Mouse (Mus musculus) neutrophil, adult 5-6 weeks (primary cell): ENCODE results near the gene Apbb1ip. TPM values are rescaled to one million over a fixed set of nuclear protein-coding genes. Genes with fewer than 3 reads are reported as not detected.
A peak's percentile ranks its signal among the peaks of the same experiment; 100 is the strongest.
"Not testable (repeated sequence)": the region's sequence is repeated elsewhere in the genome, so short reads cannot be mapped to it uniquely, and the experiment has no call there.

Source experiments
- ATAC-seq: fragments of 151-379, 151-347 bp; 2 replicates; pipeline ENCODE4 v1.8.0; 2017; ENCODE audit warnings: mild to moderate bottlenecking, moderate TSS enrichment; ENCODE audit not compliant: insufficient number of reproducible peaks, poor library complexity, low FRiP score, severe bottlenecking; ENCODE audit errors: extremely low read depth
- total RNA-seq: library from RNA; stranded (forward); fragments of 200-1000 nt; gene quantifications from 2 replicates; pipeline ENCODE4 v1.2.3, GENCODE M21; 2017

Gene Apbb1ip
- total RNA-seq, 1 experiment from 2014 or later = 120 TPM

GRCm38 (mm10) chr2:22807312-22807711, 33.4 kb downstream of the Apbb1ip start:
- ATAC-seq = peak; percentile 71

- ATAC-seq = peak; percentile 66
These were observed 37.0 kb downstream of the Apbb1ip start for GRCm38 (mm10) chr2:22810851-22811250.

- ATAC-seq = peak; percentile 45
These were observed 37.6 kb downstream of the Apbb1ip start for GRCm38 (mm10) chr2:22811466-22811865.

GRCm38 (mm10) chr2:22813921-22814320, 40.0 kb downstream of the Apbb1ip start:
- ATAC-seq = no peak

- no peak for ATAC-seq
These were observed 41.8 kb downstream of the Apbb1ip start for GRCm38 (mm10) chr2:22815674-22816073.

GRCm38 (mm10) chr2:22816231-22816630, 42.3 kb downstream of the Apbb1ip start:
- ATAC-seq = peak; percentile 54; the same call in 1 of the 2 replicates

GRCm38 (mm10) chr2:22822293-22822692, 48.4 kb downstream of the Apbb1ip start:
- ATAC-seq = no peak

- no peak for ATAC-seq
These were observed 71.6 kb downstream of the Apbb1ip start for GRCm38 (mm10) chr2:22845514-22845913.

GRCm38 (mm10) chr2:22851900-22852299, 78.0 kb downstream of the Apbb1ip start:
- ATAC-seq = no peak

- ATAC-seq = no peak
These were observed 83.6 kb downstream of the Apbb1ip start for GRCm38 (mm10) chr2:22857501-22857900.

GRCm38 (mm10) chr2:22862194-22862593, 88.3 kb downstream of the Apbb1ip start:
- no peak for ATAC-seq

GRCm38 (mm10) chr2:22864394-22865037, 90.6 kb downstream of the Apbb1ip start:
- peak; percentile 93 for ATAC-seq

- no peak for ATAC-seq
These were observed 91.9 kb downstream of the Apbb1ip start for GRCm38 (mm10) chr2:22865818-22866217.

- ATAC-seq = no peak
These were observed 93.1 kb downstream of the Apbb1ip start for GRCm38 (mm10) chr2:22866894-22867424.

- no peak for ATAC-seq
These were observed 99.3 kb downstream of the Apbb1ip start for GRCm38 (mm10) chr2:22873159-22873558.

GRCm38 (mm10) chr2:22874628-22875027, 100.7 kb downstream of the Apbb1ip start:
- no peak for ATAC-seq

- no peak for ATAC-seq
These were observed 102.7 kb downstream of the Apbb1ip start for GRCm38 (mm10) chr2:22876614-22877013.

- no peak for ATAC-seq
These were observed 104.9 kb downstream of the Apbb1ip start for GRCm38 (mm10) chr2:22878781-22879180.

- not testable (repeated sequence) for ATAC-seq
These were observed 106.8 kb downstream of the Apbb1ip start for GRCm38 (mm10) chr2:22880726-22881125.

- no peak for ATAC-seq
These were observed 121.0 kb downstream of the Apbb1ip start for GRCm38 (mm10) chr2:22894932-22895281.
